Mouse (Mus musculus): ENCODE data around the gene Krtap3-1. TPM values are rescaled to one million over a fixed set of nuclear protein-coding genes. Genes with fewer than 3 reads are reported as not detected.

The Krtap3-1 gene
- polyA plus RNA-seq, 1 experiment from 2014 or later, result not detected

DNA sequence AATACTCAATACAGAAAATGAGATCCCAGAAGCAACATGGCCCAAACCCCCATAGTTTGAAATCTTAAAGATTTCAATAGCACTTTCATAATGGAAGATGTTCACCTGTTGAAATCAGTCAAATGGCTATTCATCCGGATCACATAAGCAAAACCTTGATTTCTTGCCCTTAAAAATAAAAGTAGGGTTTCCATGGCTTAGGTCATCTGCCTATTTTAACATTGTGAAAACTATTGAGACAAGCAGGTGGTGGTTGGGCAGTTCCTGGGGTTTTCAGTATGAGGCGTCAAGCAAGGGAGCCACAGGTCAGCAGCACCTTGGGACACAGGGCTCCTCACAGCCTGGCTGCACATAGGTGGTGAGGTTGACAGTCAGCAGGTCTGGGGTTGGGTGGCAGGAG is 10.2 kb downstream of the Krtap3-1 start:
- DNase-seq (ENCODE audit: low spot score), result no peak
- ATAC-seq, result no peak
- H3K9me3 ChIP-seq (replicated peaks; ENCODE audit: control insufficient read depth, low read length), result no peaks in the 10 kb centered on the region
- no peak overlapping the region for H3K9ac ChIP-seq (ENCODE audit: low read length)
- H3K27me3 ChIP-seq (replicated peaks; ENCODE audit: control insufficient read depth, insufficient read depth, low read length), result no peaks in the 10 kb centered on the region
- no peak overlapping the region for H3K4me2 ChIP-seq (ENCODE audit: low read length)
- H3K4me1 ChIP-seq (ENCODE audit: control insufficient read depth, insufficient read depth, low read length), result no peaks in the 10 kb centered on the region
- no peak overlapping the region for H3K27ac ChIP-seq (ENCODE audit: low read depth, low read length)
- WGBS, result 97% methylated on average over 2 of the region's 2 CpGs
- no peak overlapping the region for H3K4me3 ChIP-seq (ENCODE audit: low read depth, low read length)
- H3K36me3 ChIP-seq (ENCODE audit: control insufficient read depth, insufficient read depth, low read length), result no peaks in the 10 kb centered on the region

DNA sequence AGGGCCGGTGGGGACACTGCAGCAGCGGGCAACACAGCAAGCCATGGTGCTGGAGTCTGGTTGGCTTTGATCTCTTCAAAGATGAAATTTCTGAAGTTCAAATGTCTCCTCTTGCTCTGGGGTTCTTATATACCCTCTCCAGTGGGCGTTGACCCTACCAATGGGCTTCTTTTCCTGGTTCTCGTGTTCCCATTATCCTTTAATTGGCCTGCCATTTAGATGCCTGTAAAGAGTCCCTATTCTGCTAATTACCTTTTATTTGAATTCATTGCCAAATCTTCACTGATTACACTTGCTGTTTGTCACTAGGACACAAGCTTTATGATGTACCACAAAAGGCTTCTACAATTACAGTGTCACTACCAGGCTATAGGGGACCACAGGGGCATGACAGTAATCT is 15.7 kb downstream of the Krtap3-1 start, which contains the start of gene Krtap3-3:
Gene Krtap3-3, minus strand, starts transcription at position 101 of the 400 bp plus-strand sequence.
- H3K9ac ChIP-seq (ENCODE audit: low read length), result no peak within 1 kb of the TSS
- 34% methylated on average over 3 of the region's 4 CpGs for WGBS
- DNase-seq (ENCODE audit: low spot score), result peak; percentile 16
- no peaks in the 10 kb centered on the region for H3K9me3 ChIP-seq (replicated peaks; ENCODE audit: control insufficient read depth, low read length)
- no peaks in the 10 kb centered on the region for H3K27me3 ChIP-seq (replicated peaks; ENCODE audit: control insufficient read depth, insufficient read depth, low read length)
- ATAC-seq, result no peak
- no peak within 1 kb of the TSS for H3K27ac ChIP-seq (ENCODE audit: low read depth, low read length)
- no peak within 1 kb of the TSS for H3K4me2 ChIP-seq (ENCODE audit: low read length)
- H3K4me1 ChIP-seq (ENCODE audit: control insufficient read depth, insufficient read depth, low read length), result no peaks in the 10 kb centered on the region
- H3K4me3 ChIP-seq (ENCODE audit: low read depth, low read length), result no peak within 1 kb of the TSS
- H3K36me3 ChIP-seq (ENCODE audit: control insufficient read depth, insufficient read depth, low read length), result no peaks in the 10 kb centered on the region

DNA sequence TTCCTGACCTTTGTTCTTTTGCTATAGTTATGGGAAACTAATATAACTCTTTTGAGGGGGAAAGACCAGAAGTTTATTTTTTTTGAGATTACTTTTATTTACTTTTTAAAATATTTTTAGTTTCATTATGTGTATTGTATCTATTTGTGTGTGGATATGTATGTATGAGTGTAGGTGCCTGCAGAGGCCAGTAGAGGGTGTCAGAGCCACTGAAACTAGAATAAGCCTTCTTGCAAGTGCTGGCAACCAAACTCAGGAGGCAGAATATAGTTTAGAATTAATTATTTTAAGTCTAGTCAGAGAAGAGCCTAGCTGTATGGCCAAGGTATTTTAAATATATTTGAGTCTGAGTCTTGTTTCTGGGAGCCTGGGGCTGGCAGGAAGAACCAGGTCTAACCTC is 18.5 kb downstream of the Krtap3-1 start:
- Histone ChIP-seq H3K9ac (ENCODE audit: low read length) (no peak overlapping the region), H3K4me2 (ENCODE audit: low read length) (no peak overlapping the region), H3K27ac (ENCODE audit: low read depth, low read length) (no peak overlapping the region), H3K4me1 (ENCODE audit: control insufficient read depth, insufficient read depth, low read length) (no peaks in the 10 kb centered on the region), H3K27me3 (replicated peaks; ENCODE audit: control insufficient read depth, insufficient read depth, low read length) (no peaks in the 10 kb centered on the region), H3K9me3 (replicated peaks; ENCODE audit: control insufficient read depth, low read length) (no peaks in the 10 kb centered on the region), H3K36me3 (ENCODE audit: control insufficient read depth, insufficient read depth, low read length) (no peaks in the 10 kb centered on the region), H3K4me3 (ENCODE audit: low read depth, low read length) (no peak overlapping the region)
- ATAC-seq, result no peak
- DNase-seq (ENCODE audit: low spot score), result no peak

DNA sequence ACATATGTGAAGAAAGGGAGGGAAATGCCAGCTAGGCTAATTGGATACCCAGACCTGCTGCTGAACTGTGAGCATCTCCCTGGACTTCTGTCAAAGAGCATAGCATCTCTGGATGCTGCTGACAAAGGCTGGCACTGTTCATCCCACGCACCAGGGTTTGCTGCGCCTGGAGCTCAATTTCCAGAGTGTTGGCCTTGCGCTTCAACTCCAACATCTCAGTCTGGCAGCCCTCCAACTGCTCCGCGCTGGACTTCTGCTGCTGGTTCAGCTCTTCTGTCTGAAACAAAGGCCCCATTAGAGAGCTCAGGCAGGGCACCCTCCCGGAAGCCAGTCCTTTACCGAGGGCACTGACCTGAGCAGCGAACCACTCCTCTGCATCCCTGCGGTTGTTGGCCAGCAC is 26.7 kb downstream of the Krtap3-1 start:
- H3K4me3 ChIP-seq (ENCODE audit: low read depth, low read length), result no peak overlapping the region
- H3K27me3 ChIP-seq (replicated peaks; ENCODE audit: control insufficient read depth, insufficient read depth, low read length), result no peaks in the 10 kb centered on the region
- DNase-seq (ENCODE audit: low spot score), result peak; percentile 39
- H3K4me2 ChIP-seq (ENCODE audit: low read length), result no peak overlapping the region
- WGBS, result 39% methylated on average over 9 of the region's 9 CpGs
- ATAC-seq, result no peak
- H3K27ac ChIP-seq (ENCODE audit: low read depth, low read length), result no peak overlapping the region
- H3K4me1 ChIP-seq (ENCODE audit: control insufficient read depth, insufficient read depth, low read length), result 0 out of 2 replicates have a peak, but pooled peaks cover 4% of the 10 kb centered on the region
- no peak overlapping the region for H3K9ac ChIP-seq (ENCODE audit: low read length)
- H3K9me3 ChIP-seq (replicated peaks; ENCODE audit: control insufficient read depth, low read length), result no peaks in the 10 kb centered on the region
- no peaks in the 10 kb centered on the region for H3K36me3 ChIP-seq (ENCODE audit: control insufficient read depth, insufficient read depth, low read length)

DNA sequence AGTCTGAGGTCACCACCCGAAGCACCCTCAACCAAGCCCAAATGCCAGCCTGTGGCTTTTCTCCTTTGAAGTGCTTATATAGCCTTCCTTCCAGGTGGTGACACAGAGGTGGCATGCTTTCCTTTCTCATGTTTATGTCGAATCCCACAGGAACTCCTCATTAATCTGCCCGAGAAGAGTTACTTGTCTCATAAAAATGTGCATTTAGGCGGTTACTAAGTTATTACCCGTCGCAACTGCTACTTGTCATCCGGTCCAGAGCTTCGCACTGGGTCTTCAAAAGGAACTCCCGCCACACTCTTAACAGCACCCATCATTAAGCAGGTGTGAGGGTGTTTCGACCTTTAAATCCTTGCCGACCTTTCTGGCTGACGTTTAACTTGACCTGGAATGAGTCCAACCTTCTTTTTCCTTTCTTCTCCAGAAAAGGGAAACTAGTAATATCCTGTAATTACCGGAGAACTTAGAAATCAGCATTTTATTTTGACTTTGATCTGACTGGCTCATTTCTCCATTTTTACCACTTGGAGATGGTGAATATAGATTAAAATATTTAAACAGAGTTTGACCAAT is 45.1 kb downstream of the Krtap3-1 start, which contains the start of gene Krt39:
Gene Krt39, minus strand, starts transcription at position 51 of the 573 bp plus-strand sequence.
- Histone ChIP-seq H3K27me3 (replicated peaks; ENCODE audit: control insufficient read depth, insufficient read depth, low read length) (no peaks in the 10 kb centered on the region), H3K36me3 (ENCODE audit: control insufficient read depth, insufficient read depth, low read length) (no peaks in the 10 kb centered on the region), H3K9ac (ENCODE audit: low read length) (no peak within 1 kb of the TSS), H3K27ac (ENCODE audit: low read depth, low read length) (no peak within 1 kb of the TSS), H3K4me2 (ENCODE audit: low read length) (no peak within 1 kb of the TSS), H3K9me3 (replicated peaks; ENCODE audit: control insufficient read depth, low read length) (no peaks in the 10 kb centered on the region), H3K4me3 (ENCODE audit: low read depth, low read length) (no peak within 1 kb of the TSS), H3K4me1 (ENCODE audit: control insufficient read depth, insufficient read depth, low read length) (no peaks in the 10 kb centered on the region)
- no peak for DNase-seq (ENCODE audit: low spot score)
- 88% methylated on average over 13 of the region's 13 CpGs for WGBS
- no peak for ATAC-seq

Other genes starting within 250 kb of the Krtap3-1 start
- 0.14 TPM in 1 of 2 replicates, not detected in the other for gene Krt25, start 243.7 kb downstream of the Krtap3-1 start, polyA plus RNA-seq (2014; fragmentation: Nextera tagmentation; extraction: Ambion mirVana)
- not detected in 2 replicates for gene Krt26, start 228.7 kb downstream of the Krtap3-1 start, polyA plus RNA-seq (2014; fragmentation: Nextera tagmentation; extraction: Ambion mirVana)
- gene Krt27, start 215.5 kb downstream of the Krtap3-1 start, polyA plus RNA-seq (2014; fragmentation: Nextera tagmentation; extraction: Ambion mirVana), result not detected in 2 replicates
- 0.17 and 0.34 TPM in 2 replicates for gene Krt28, start 191.7 kb downstream of the Krtap3-1 start, polyA plus RNA-seq (2014; fragmentation: Nextera tagmentation; extraction: Ambion mirVana)
- gene Krt10, start 177.3 kb downstream of the Krtap3-1 start, polyA plus RNA-seq (2014; fragmentation: Nextera tagmentation; extraction: Ambion mirVana), result 30.9 and 33.3 TPM in 2 replicates
- gene Krt12, start 144.4 kb downstream of the Krtap3-1 start, polyA plus RNA-seq (2014; fragmentation: Nextera tagmentation; extraction: Ambion mirVana), result 0.23 TPM in 1 of 2 replicates, not detected in the other
- not detected in 2 replicates for gene Krt20, start 128.5 kb downstream of the Krtap3-1 start, polyA plus RNA-seq (2014; fragmentation: Nextera tagmentation; extraction: Ambion mirVana)
- 0.10 TPM in 1 of 2 replicates, not detected in the other for gene Krt23, start 73.5 kb downstream of the Krtap3-1 start, polyA plus RNA-seq (2014; fragmentation: Nextera tagmentation; extraction: Ambion mirVana)
- gene Krt39, start 45.3 kb downstream of the Krtap3-1 start, polyA plus RNA-seq (2014; fragmentation: Nextera tagmentation; extraction: Ambion mirVana), result not detected in 2 replicates
- gene Krt40, start 23.5 kb downstream of the Krtap3-1 start, polyA plus RNA-seq (2014; fragmentation: Nextera tagmentation; extraction: Ambion mirVana), result not detected in 2 replicates
- not detected in 2 replicates for gene Krtap3-3, start 15.8 kb downstream of the Krtap3-1 start, polyA plus RNA-seq (2014; fragmentation: Nextera tagmentation; extraction: Ambion mirVana)
- gene Krtap3-2, start 9.8 kb downstream of the Krtap3-1 start, polyA plus RNA-seq (2014; fragmentation: Nextera tagmentation; extraction: Ambion mirVana), result not detected in 2 replicates
- gene Gm11939, start 7.2 kb downstream of the Krtap3-1 start, polyA plus RNA-seq (2014; fragmentation: Nextera tagmentation; extraction: Ambion mirVana), result not detected in 2 replicates
- not detected in 2 replicates for gene Krtap1-5, start 14.4 kb upstream of the Krtap3-1 start, polyA plus RNA-seq (2014; fragmentation: Nextera tagmentation; extraction: Ambion mirVana)
- not detected in 2 replicates for gene Krtap1-4, start 17.0 kb upstream of the Krtap3-1 start, polyA plus RNA-seq (2014; fragmentation: Nextera tagmentation; extraction: Ambion mirVana)
- not detected in 2 replicates for gene Krtap1-3, start 24.7 kb upstream of the Krtap3-1 start, polyA plus RNA-seq (2014; fragmentation: Nextera tagmentation; extraction: Ambion mirVana)
- not detected in 2 replicates for gene Krtap9-3, start 31.5 kb upstream of the Krtap3-1 start, polyA plus RNA-seq (2014; fragmentation: Nextera tagmentation; extraction: Ambion mirVana)
- gene Gm11938, start 36.7 kb upstream of the Krtap3-1 start, polyA plus RNA-seq (2014; fragmentation: Nextera tagmentation; extraction: Ambion mirVana), result not detected in 2 replicates
- gene Gm11937, start 43.6 kb upstream of the Krtap3-1 start, polyA plus RNA-seq (2014; fragmentation: Nextera tagmentation; extraction: Ambion mirVana), result not detected in 2 replicates
- not detected in 2 replicates for gene Krtap2-4, start 48.2 kb upstream of the Krtap3-1 start, polyA plus RNA-seq (2014; fragmentation: Nextera tagmentation; extraction: Ambion mirVana)
- gene Gm11562, start 53.8 kb upstream of the Krtap3-1 start, polyA plus RNA-seq (2014; fragmentation: Nextera tagmentation; extraction: Ambion mirVana), result not detected in 2 replicates
- gene Krtap4-1, start 61.6 kb upstream of the Krtap3-1 start, polyA plus RNA-seq (2014; fragmentation: Nextera tagmentation; extraction: Ambion mirVana), result not detected in 2 replicates
- gene Krtap4-2, start 68.5 kb upstream of the Krtap3-1 start, polyA plus RNA-seq (2014; fragmentation: Nextera tagmentation; extraction: Ambion mirVana), result not detected in 2 replicates
- gene Krtap4-7, start 77.5 kb upstream of the Krtap3-1 start, polyA plus RNA-seq (2014; fragmentation: Nextera tagmentation; extraction: Ambion mirVana), result not detected in 2 replicates
- not detected in 2 replicates for gene Gm11555, start 83.6 kb upstream of the Krtap3-1 start, polyA plus RNA-seq (2014; fragmentation: Nextera tagmentation; extraction: Ambion mirVana)
- gene Gm11563, start 92.3 kb upstream of the Krtap3-1 start, polyA plus RNA-seq (2014; fragmentation: Nextera tagmentation; extraction: Ambion mirVana), result not detected in 2 replicates
- gene Krtap4-6, start 99.3 kb upstream of the Krtap3-1 start, polyA plus RNA-seq (2014; fragmentation: Nextera tagmentation; extraction: Ambion mirVana), result not detected in 2 replicates
- gene Gm14190, start 124.1 kb upstream of the Krtap3-1 start, polyA plus RNA-seq (2014; fragmentation: Nextera tagmentation; extraction: Ambion mirVana), result not detected in 2 replicates
- not detected in 2 replicates for gene Gm14180, start 167.7 kb upstream of the Krtap3-1 start, polyA plus RNA-seq (2014; fragmentation: Nextera tagmentation; extraction: Ambion mirVana)
- gene Gm11595, start 206.3 kb upstream of the Krtap3-1 start, polyA plus RNA-seq (2014; fragmentation: Nextera tagmentation; extraction: Ambion mirVana), result not detected in 2 replicates
- gene Krtap4-8, start 214.1 kb upstream of the Krtap3-1 start, polyA plus RNA-seq (2014; fragmentation: Nextera tagmentation; extraction: Ambion mirVana), result not detected in 2 replicates
- not detected in 2 replicates for gene Krtap4-9, start 218.6 kb upstream of the Krtap3-1 start, polyA plus RNA-seq (2014; fragmentation: Nextera tagmentation; extraction: Ambion mirVana)
- not detected in 2 replicates for gene Gm11596, start 226.8 kb upstream of the Krtap3-1 start, polyA plus RNA-seq (2014; fragmentation: Nextera tagmentation; extraction: Ambion mirVana)
- not detected in 2 replicates for gene Gm11569, start 232.3 kb upstream of the Krtap3-1 start, polyA plus RNA-seq (2014; fragmentation: Nextera tagmentation; extraction: Ambion mirVana)
- not detected in 2 replicates for gene Gm11554, start 237.8 kb upstream of the Krtap3-1 start, polyA plus RNA-seq (2014; fragmentation: Nextera tagmentation; extraction: Ambion mirVana)
- not detected in 2 replicates for gene Krtap4-13, start 243.3 kb upstream of the Krtap3-1 start, polyA plus RNA-seq (2014; fragmentation: Nextera tagmentation; extraction: Ambion mirVana)
- gene Gm11564, start 249.0 kb upstream of the Krtap3-1 start, polyA plus RNA-seq (2014; fragmentation: Nextera tagmentation; extraction: Ambion mirVana), result not detected in 2 replicates

All from forebrain, embryonic 14.5 days (tissue).